Mouse (Mus musculus) liver, postnatal 0 days (tissue): ENCODE results near the gene Nfrkb. TPM values are rescaled to one million over a fixed set of nuclear protein-coding genes. Genes with fewer than 3 reads are reported as not detected.
A peak's percentile ranks its signal among the peaks of the same experiment; 100 is the strongest.

Experiments
- ATAC-seq: fragments of 200-750 bp; cut with Nextera tagmentation; 2 replicates; pipeline ENCODE4 v1.8.0; 2017; ENCODE audit warnings: mild to moderate bottlenecking, moderate library complexity
- DNase-seq: peaks from one replicate; pipeline ENCODE4 v3.0.0-alpha.2; 2016
- H3K27ac ChIP-seq: fragments of 300-500 bp; sonication (generic); 2 replicates; pipeline ENCODE4 v1.5.1; 2014; ENCODE audit warnings: antibody characterized with exemption, moderate library complexity, mild to moderate bottlenecking, low read depth
- H3K27me3 ChIP-seq: fragments of 300-500 bp; sonication (generic); 2 replicates; pipeline ENCODE4 v1.6.1; 2014; ENCODE audit warnings: low read length, control low read depth, mixed read lengths; ENCODE audit not compliant: insufficient read depth
- H3K36me3 ChIP-seq: fragments of 300-500 bp; sonication (generic); replicated peaks from 2 replicates; pipeline ENCODE4 v1.6.1; 2014; ENCODE audit warnings: mild to moderate bottlenecking, control low read depth, low read length, moderate library complexity, mixed read lengths; ENCODE audit not compliant: insufficient read depth
- H3K4me1 ChIP-seq: fragments of 300-500 bp; sonication (generic); 2 replicates; pipeline ENCODE4 v1.6.1; 2014; ENCODE audit warnings: antibody characterized with exemption, mild to moderate bottlenecking, control low read depth; ENCODE audit not compliant: insufficient read depth
- H3K4me2 ChIP-seq: fragments of 300-500 bp; sonication (generic); 2 replicates; pipeline ENCODE4 v1.6.1; 2014; ENCODE audit warnings: low read depth, mild to moderate bottlenecking, low read length, moderate library complexity, mixed read lengths
- H3K4me3 ChIP-seq: fragments of 300-500 bp; sonication (generic); 2 replicates; pipeline ENCODE4 v1.5.1; 2014; ENCODE audit warnings: low read depth, low read length
- H3K9ac ChIP-seq: fragments of 300-500 bp; sonication (generic); replicated peaks from 2 replicates; pipeline ENCODE4 v1.6.1; 2014; ENCODE audit warnings: mild to moderate bottlenecking, moderate library complexity
- H3K9me3 ChIP-seq: fragments of 300-500 bp; sonication (generic); 2 replicates; pipeline ENCODE4 v1.6.1; 2016; ENCODE audit warnings: mild to moderate bottlenecking, control low read depth, low read length, mixed read lengths
- CTCF ChIP-seq: sonication (generic); IDR thresholded peaks from 2 replicates; pipeline ENCODE4 v1.5.1; 2016; ENCODE audit warnings: antibody characterized with exemption, low read depth
- EP300 ChIP-seq: IDR thresholded peaks from 2 replicates; pipeline ENCODE4 v1.6.1; 2016; ENCODE audit warnings: antibody characterized with exemption, low read depth, mild to moderate bottlenecking
- WGBS: fragments of 180-500 bp; shearing (Covaris S2); extraction: QIAGEN DNeasy Blood & Tissue Kit; methylation state at CpG from one replicate; pipeline ENCODE4 v1.1.7; 2014; ENCODE audit not compliant: insufficient replicate concordance; 5-methylcytosine and 5-hydroxymethylcytosine counted together
- polyA plus RNA-seq: library from polyadenylated mRNA; unstranded; fragments of >200 nt; fragmentation: Nextera tagmentation; extraction: Ambion mirVana; gene quantifications from 2 replicates; pipeline ENCODE4 v1.2.1, GENCODE M21; 2015

Gene Nfrkb
- polyA plus RNA-seq, 1 experiment from 2014 or later, result 5.3 TPM

- peak overlapping the region; percentile 93; the same call in 1 of the 2 replicates for H3K9ac ChIP-seq
- TF ChIP-seq CTCF (no peak), EP300 (no peak)
Measured at GRCm38 (mm10) chr9:31384786-31385499, 1.0 kb upstream of the Nfrkb start.

GRCm38 (mm10) chr9:31385500-31385869, 507 bp upstream of the Nfrkb start:
- Histone ChIP-seq H3K27ac (no peak overlapping the region), H3K9ac (peak overlapping the region; percentile 93), H3K4me1 (peaks cover 17% of the 10 kb centered on the region), H3K9me3 (no peaks in the 10 kb centered on the region), H3K4me2 (peak overlapping the region; percentile 87), H3K36me3 (no peaks in the 10 kb centered on the region), H3K27me3 (no peaks in the 10 kb centered on the region), H3K4me3 (peak overlapping the region; percentile 98)
- TF ChIP-seq CTCF (no peak), EP300 (no peak)
- ATAC-seq (peak; percentile 32), DNase-seq (no peak)
- WGBS, result 22% methylated on average over 4 of the region's 4 CpGs

More at GRCm38 (mm10) chr9:31384786-31385499, 1.0 kb upstream of the Nfrkb start:
- H3K4me2 ChIP-seq, result peak overlapping the region; percentile 87
- ATAC-seq (no peak), DNase-seq (no peak)
- H3K4me1 ChIP-seq, result peaks cover 17% of the 10 kb centered on the region
- no peak overlapping the region for H3K4me3 ChIP-seq
- H3K27ac ChIP-seq, result no peak overlapping the region
- no peaks in the 10 kb centered on the region for H3K9me3 ChIP-seq
- no peaks in the 10 kb centered on the region for H3K27me3 ChIP-seq
- H3K36me3 ChIP-seq, result no peaks in the 10 kb centered on the region
- WGBS, result 79% methylated on average over 17 of the region's 17 CpGs

- Histone ChIP-seq H3K36me3 (peaks cover 7% of the 10 kb centered on the region), H3K9ac (peak overlapping the region; percentile 93), H3K27ac (peak overlapping the region; percentile 73), H3K4me2 (peak overlapping the region; percentile 87), H3K9me3 (no peaks in the 10 kb centered on the region), H3K4me3 (peak overlapping the region; percentile 98), H3K4me1 (peaks cover 17% of the 10 kb centered on the region), H3K27me3 (no peaks in the 10 kb centered on the region)
- peak; percentile 51 for ATAC-seq
- DNase-seq, result no peak
- 10% methylated on average over 33 of the region's 44 CpGs for WGBS
- no peak for TF ChIP-seq CTCF
- no peak for TF ChIP-seq EP300
Measured at GRCm38 (mm10) chr9:31386368-31387180, 582 bp downstream of the Nfrkb start.

GRCm38 (mm10) chr9:31387206-31387605, 1.2 kb downstream of the Nfrkb start:
- Histone ChIP-seq H3K4me1 (peaks cover 17% of the 10 kb centered on the region), H3K27me3 (no peaks in the 10 kb centered on the region), H3K4me2 (peak overlapping the region; percentile 87), H3K4me3 (peak overlapping the region; percentile 98), H3K36me3 (peaks cover 12% of the 10 kb centered on the region), H3K9me3 (no peaks in the 10 kb centered on the region), H3K9ac (peak overlapping the region; percentile 93; the same call in 1 of the 2 replicates), H3K27ac (peak overlapping the region; percentile 73; the same call in 1 of the 2 replicates)
- DNase-seq, result no peak
- 73% methylated on average over 5 of the region's 5 CpGs for WGBS
- TF ChIP-seq CTCF (no peak), EP300 (no peak)
- no peak for ATAC-seq

GRCm38 (mm10) chr9:31400441-31400840, 14.4 kb downstream of the Nfrkb start:
- 47% methylated on average over 4 of the region's 4 CpGs for WGBS
- Histone ChIP-seq H3K4me1 (no peaks in the 10 kb centered on the region), H3K27me3 (no peaks in the 10 kb centered on the region), H3K9ac (no peak overlapping the region), H3K4me3 (no peak overlapping the region), H3K27ac (no peak overlapping the region), H3K9me3 (no peaks in the 10 kb centered on the region), H3K36me3 (peaks cover 82% of the 10 kb centered on the region), H3K4me2 (no peak overlapping the region)
- TF ChIP-seq EP300 (no peak), CTCF (peak; percentile 86)
- ATAC-seq (peak; percentile 55), DNase-seq (peak; percentile 82)

GRCm38 (mm10) chr9:31404311-31404710, 18.3 kb downstream of the Nfrkb start:
- no peak for DNase-seq
- Histone ChIP-seq H3K9ac (no peak overlapping the region), H3K9me3 (no peaks in the 10 kb centered on the region), H3K27ac (no peak overlapping the region), H3K4me1 (no peaks in the 10 kb centered on the region), H3K4me3 (no peak overlapping the region), H3K36me3 (peaks cover 59% of the 10 kb centered on the region), H3K27me3 (no peaks in the 10 kb centered on the region), H3K4me2 (no peak overlapping the region)
- no peak for ATAC-seq
- 82% methylated on average over 2 of the region's 2 CpGs for WGBS
- no peak for TF ChIP-seq EP300
- no peak for TF ChIP-seq CTCF
